Mouse (Mus musculus): ENCODE measurements around the gene Fam151b.

The Fam151b gene

DNA sequence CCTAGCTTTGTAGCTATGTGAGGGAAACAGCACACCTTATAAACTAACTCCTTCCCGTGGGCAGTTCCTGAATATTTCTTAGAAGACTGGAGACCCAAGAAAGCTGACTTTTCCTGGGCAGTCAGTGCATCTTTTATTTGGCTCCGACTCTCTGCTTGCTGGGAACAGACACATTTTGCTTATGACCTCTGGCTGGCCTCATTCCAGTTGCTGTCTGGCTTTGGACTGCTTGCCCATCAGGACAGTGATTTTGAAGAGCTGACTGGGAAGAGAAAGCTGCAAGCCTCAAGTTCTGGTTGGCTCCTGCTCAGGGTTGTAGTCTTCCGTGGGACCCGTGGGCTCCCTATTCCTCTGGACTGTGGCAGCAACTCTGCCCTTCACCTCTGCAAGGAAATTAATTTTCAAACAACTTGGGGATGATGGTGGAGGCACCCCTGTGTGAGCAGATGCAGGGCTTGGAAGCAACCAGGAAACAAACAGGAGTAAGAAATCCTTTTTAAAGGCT lies 56.4 kb downstream of the Fam151b start:
- CTCF ChIA-PET: no interaction called here
- POLR2A ChIA-PET: interaction anchor here in 2 of 4 experiments (0.9 to 1.5 kb wide), 4 partner anchors 38 to 73 kb away, joined by 3 to 5 read pairs (median 3); partner anchors contain the start of genes Dhfr (in 2 of the 2) and Msh3 (in 2 of the 2)

DNA sequence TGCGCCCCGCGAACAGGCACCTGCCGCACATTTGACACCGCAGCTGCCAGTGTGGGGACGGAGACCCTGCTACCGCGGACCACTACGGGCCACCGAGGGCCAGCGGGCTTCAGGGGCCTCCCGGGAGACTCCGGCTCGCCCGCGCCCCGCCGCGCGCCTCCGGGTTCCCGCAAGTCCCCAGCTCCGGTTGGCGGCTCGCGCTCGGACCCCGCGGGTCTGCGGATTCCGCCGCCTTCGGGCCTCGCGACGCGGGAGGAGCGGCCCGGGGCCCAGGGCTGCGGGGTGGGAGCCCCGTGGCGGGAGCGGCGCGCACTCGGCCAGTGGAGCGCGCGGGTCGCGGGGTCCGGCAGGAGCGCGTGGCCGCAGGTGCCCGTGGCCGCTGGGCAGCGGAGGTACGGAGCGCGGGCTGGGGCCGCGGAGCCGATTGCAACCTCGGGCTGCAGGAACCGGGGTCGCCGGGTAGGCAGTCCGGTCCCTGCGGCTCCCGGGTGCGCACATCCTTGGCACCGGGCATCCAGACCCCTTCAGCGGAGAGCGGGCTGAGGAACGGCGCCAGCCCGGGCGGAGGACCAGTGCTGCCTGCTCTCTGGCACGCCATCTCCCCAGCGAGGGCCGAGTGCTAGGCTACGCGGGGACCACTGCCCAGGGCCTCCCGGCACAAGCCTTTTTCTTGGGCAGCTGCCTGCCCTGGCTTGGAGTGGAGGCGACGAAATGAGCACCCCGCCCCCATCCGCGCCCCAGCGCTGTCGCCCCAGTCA lies 57.3 kb downstream of the Fam151b start:
- POLR2A ChIA-PET: interaction anchor here (0.9 to 1.5 kb wide), 5 partner anchors 65 to 72 kb away, joined by 3 to 17 read pairs (median 5); partner anchors contain the start of genes Dhfr (in 4 of the 4) and Msh3 (in 3 of the 4)
- CTCF ChIA-PET: no interaction called here

DNA sequence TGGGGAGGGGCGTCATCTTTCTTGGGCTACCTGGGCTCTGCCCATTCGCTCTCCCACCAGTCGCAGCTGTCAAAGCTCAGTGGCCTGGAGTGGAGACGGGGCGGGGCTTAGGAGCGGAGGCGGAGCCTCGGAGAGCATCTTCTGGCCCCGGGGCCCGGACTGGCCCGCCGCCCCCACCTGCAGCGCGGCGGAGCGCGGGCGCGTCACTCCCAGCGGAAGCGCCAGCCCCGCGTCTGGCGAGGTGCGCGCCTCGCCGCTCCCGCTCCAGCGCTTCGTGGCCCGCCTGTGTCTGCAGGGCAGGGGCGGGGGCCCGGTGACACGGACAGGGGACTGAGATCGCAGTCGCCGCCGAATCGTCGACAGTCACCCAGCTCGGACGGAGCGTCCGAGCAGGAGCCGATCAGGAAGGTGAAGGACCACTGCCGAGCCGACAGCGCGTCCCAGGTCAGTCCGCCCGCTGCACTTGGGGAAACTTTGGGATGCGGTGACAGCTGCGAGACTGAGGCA lies 58.0 kb downstream of the Fam151b start, which contains the start of gene Ankrd34b:
Gene Ankrd34b (plus strand): TSS at position 139 of the 507 bp plus-strand sequence.
- CTCF ChIA-PET: interaction anchor here in 1 of 4 experiments (1.4 kb wide), 1 partner anchor 72 kb away, joined by 4 read pairs; the partner anchor contains the start of gene Dhfr
- POLR2A ChIA-PET: interaction anchor here (1.2 to 1.4 kb wide), 5 partner anchors 13 to 72 kb away, joined by 3 to 17 read pairs (median 5); partner anchors contain the start of genes Dhfr (in 3 of the 4) and Msh3 (in 2 of the 4)

DNA sequence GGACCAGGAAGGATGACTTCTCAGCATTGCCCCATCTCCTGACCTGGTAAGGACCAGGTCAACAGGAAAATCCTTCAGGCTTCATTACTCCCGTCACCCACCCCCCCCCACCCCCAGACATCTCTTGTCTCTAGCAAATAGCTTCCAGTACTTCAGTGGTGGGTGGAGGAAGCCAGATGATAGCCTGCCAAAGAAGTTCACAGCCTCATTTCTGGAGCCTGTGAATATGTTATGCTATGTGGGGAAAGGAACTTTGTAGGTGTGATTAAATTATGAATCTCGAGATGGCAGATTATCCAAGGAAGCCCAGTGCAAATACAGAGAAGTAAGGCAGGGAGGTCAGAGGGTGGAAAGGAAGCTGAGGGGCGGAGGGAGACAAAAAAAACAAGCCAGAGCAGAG lies 60.1 kb downstream of the Fam151b start:
- ChIA-PET CTCF (no interaction called here), POLR2A (interaction anchor here in 1 of 4 experiments (1.2 kb wide), 1 partner anchor 69 kb away, joined by 5 read pairs; the partner anchor contains the start of genes Dhfr and Msh3)

DNA sequence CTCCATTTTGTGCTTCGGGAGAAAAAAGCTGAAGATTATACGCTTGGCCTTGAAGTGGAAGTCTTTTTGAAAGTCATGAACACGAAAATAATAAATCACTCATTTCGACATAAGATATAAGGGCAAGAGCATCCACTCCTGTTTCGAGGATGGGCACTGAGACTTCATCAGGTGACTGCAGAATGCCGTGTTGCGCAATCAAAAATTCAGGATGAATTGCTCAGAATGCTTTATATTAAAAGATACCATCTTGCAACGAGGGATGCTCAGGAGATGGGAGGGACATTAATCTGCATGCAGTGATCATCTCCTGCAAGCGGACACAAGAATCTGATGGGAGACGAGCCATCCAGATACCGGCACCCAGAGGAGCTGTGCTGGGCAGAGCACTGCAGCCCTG lies 64.2 kb downstream of the Fam151b start:
- POLR2A ChIA-PET: interaction anchor here in 1 of 4 experiments (1.2 kb wide), 1 partner anchor 65 kb away, joined by 4 read pairs; the partner anchor contains the start of genes Dhfr and Msh3
- CTCF ChIA-PET: no interaction called here

DNA sequence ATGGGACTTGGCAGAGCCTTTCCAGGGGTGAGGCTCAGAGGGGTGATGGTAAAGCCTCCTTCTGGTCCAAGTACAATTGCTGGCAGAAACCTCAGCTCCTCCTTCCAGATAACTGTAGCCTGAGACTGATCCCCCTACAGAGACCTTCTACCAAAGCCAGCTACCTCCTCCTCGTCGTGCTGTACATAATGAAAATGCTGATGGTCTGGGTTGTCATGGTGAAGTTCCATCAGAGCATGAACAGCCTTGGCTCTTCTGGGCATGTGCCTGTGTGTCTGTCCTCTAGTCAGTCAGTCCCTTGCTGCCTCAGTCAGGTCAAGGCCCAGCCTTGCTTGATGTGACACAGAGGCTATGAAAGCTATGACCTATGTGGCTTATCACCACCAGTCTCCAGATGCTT lies 73.3 kb downstream of the Fam151b start:
- ChIA-PET POLR2A (no interaction called here), CTCF (no interaction called here)

DNA sequence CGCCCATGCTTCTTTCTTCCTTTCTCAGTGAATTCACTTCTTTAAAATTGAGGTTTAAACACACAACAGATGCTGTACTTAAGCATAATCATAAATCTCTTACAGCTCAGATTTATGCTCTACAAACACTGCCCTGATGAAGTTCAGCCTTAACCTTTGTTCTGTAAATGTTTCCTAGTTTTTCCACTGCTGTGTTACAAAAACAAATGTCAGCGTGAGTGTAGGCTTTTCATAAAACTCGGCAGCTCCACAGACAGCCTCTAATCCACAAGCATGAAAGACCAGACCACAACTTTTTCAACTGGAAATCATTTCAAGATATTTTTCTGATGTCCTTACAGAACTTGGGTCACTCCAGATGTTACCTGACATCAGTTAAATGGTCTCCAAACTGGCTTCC lies 80.3 kb downstream of the Fam151b start:
- ChIA-PET POLR2A (interaction anchor here in 1 of 4 experiments (0.8 to 2.2 kb wide), 2 partner anchors 49 to 117 kb away, joined by 3 to 8 read pairs; partner anchors contain the start of genes Dhfr and Msh3), CTCF (interaction anchor here in 2 of 4 experiments (0.6 to 0.7 kb wide), 2 partner anchors 26 to 323 kb away, joined by 3 read pairs; no protein-coding TSS in a partner anchor)

DNA sequence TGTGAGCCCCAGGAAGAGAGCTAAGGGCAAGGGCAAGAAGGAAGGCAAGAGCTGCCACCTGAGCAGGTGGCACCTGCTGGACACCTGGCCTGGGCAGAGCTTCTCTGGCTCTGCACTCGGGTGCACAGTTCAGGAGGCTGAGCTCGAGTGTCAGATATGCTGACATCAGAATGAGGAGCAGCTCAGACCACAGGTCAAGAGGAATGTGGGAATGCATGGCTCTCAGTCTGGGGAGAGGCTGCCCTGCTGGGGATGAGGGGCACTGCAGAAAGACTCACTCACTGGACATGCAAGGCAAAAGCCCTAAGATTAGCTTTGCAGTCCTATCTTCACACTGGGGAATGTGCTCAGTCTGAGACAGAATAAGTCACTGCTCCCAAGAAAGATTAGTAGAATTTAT lies 81.8 kb downstream of the Fam151b start:
- POLR2A ChIA-PET: interaction anchor here in 2 of 4 experiments (1.3 to 2.2 kb wide), 2 partner anchors 47 kb away, joined by 4 to 8 read pairs; partner anchors contain the start of genes Dhfr (in 2 of the 2) and Msh3 (in 2 of the 2)
- CTCF ChIA-PET: interaction anchor here in 2 of 4 experiments (0.9 to 1.0 kb wide), 2 partner anchors 47 to 70 kb away, joined by 3 to 4 read pairs; partner anchors contain the start of gene Msh3 (in 1 of the 2)
